Mouse (Mus musculus): ENCODE data around the gene Tet3.

DNA sequence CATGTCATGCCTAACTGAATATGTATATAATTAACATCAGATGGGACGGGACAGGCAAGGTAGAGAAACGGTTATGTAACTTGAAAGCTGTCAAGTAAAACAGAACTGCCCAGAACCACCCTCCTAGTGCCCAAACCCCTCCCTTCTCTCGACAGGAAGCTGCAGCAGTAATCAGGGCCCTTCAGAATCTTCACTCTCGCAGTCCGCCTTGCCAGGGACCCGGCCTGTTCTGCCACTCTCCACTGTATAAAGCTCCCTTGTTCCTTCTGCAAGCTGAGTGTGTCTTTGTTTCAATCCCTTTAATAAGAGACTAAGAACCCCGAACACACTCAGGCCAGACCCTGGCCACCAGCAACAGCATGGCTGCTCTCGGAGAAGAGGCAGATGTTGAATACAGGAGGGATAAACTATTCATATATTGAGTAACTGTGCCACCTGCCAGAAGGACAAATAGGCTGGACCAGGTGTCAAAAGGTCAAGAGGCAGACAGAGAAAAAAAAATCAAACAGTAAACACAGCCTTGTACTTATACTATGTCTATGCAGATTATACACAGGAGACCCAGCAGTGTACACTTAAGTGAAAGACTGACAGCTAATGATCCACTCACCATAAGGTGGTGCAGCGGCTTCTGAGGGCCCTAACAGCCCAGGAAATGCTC, 48.7 kb downstream of the Tet3 start:
- no peak for TF ChIP-seq CTCF (IDR thresholded peaks at IDR 0.05; ENCODE audit: borderline replicate concordance, extremely low read depth, insufficient read depth, insufficient read length)
- TF ChIP-seq POLR2A (IDR thresholded peaks at IDR 0.05; ENCODE audit: borderline replicate concordance, extremely low read depth, insufficient read depth, insufficient read length, poor library complexity, severe bottlenecking) = no peak
